Mouse (Mus musculus) G1E (cell line): ENCODE results near the gene Mcrip1.

Source experiments
- CTCF ChIP-seq: IDR thresholded peaks from 2 replicates; pipeline ENCODE4 v1.5.1; 2012; ENCODE audit warnings: low read depth, low read length, inconsistent platforms, mixed read lengths
- GATA1 ChIP-seq: IDR thresholded peaks from 2 replicates; pipeline ENCODE4 v1.6.1; 2012; ENCODE audit warnings: borderline replicate concordance, low read length, inconsistent platforms, mixed read lengths
- GATA2 ChIP-seq: IDR thresholded peaks from 2 replicates; pipeline ENCODE4 v1.6.1; 2012; ENCODE audit warnings: low read depth, low read length, inconsistent platforms, borderline replicate concordance
- POLR2AphosphoS5 ChIP-seq: IDR thresholded peaks from 2 replicates; pipeline ENCODE4 v1.6.1; 2012; ENCODE audit warnings: low read depth, low read length, inconsistent platforms; ENCODE audit not compliant: insufficient replicate concordance
- TAL1 ChIP-seq: conservative IDR thresholded peaks from 2 replicates; pipeline ENCODE4 v1.6.1; 2012; ENCODE audit warnings: low read depth, low read length, inconsistent platforms, mixed read lengths

GRCm38 (mm10) chr11:120575046-120575445 is 25.5 kb upstream of the Mcrip1 start:
- TF ChIP-seq CTCF (no peak), TAL1 (no peak), GATA2 (no peak), GATA1 (no peak), POLR2AphosphoS5 (no peak)
